Mouse (Mus musculus) brown adipose tissue, adult 24 weeks (tissue): ENCODE data around the gene Itpripl2. TPM values are rescaled to one million over a fixed set of nuclear protein-coding genes. Genes with fewer than 3 reads are reported as not detected.

Source experiments
- H3K27ac ChIP-seq: fragments of 200-500 bp; replicated peaks from 2 replicates; pipeline ENCODE4 v1.5.1; 2012; ENCODE audit warnings: low read depth, mild to moderate bottlenecking, low read length
- H3K4me1 ChIP-seq: fragments of 200-500 bp; 2 replicates; pipeline ENCODE4 v1.6.1; 2012; ENCODE audit warnings: low read length, mixed read lengths; ENCODE audit not compliant: control insufficient read depth, insufficient read depth, insufficient read length
- H3K4me3 ChIP-seq: fragments of 200-500 bp; 2 replicates; pipeline ENCODE4 v1.5.1; 2012; ENCODE audit warnings: low read depth, mild to moderate bottlenecking, low read length, moderate library complexity; ENCODE audit not compliant: insufficient read depth
- polyA plus RNA-seq: library from polyadenylated mRNA; stranded (reverse); fragments of >200 nt; gene quantifications from 2 replicates; pipeline ENCODE4 v1.2.4, GENCODE M21; 2012; ENCODE audit not compliant: missing spikeins, insufficient read depth, insufficient read length

Gene Itpripl2
- polyA plus RNA-seq, 1 experiment: 7.8 TPM

- Histone ChIP-seq H3K4me3 (no peak overlapping the region), H3K4me1 (no peaks in the 10 kb centered on the region; the same call in 1 of the 2 replicates), H3K27ac (no peak overlapping the region)
These were observed 3.3 kb upstream of the Itpripl2 start for GRCm38 (mm10) chr7:118494892-118495579.

GRCm38 (mm10) chr7:118493892-118494291 lies 2.1 kb upstream of the Itpripl2 start:
- Histone ChIP-seq H3K4me1 (peaks cover 5% of the 10 kb centered on the region; the same call in 1 of the 2 replicates), H3K4me3 (no peak overlapping the region), H3K27ac (no peak overlapping the region)

GRCm38 (mm10) chr7:118490666-118491430 lies 927 bp downstream of the Itpripl2 start:
- H3K4me1 ChIP-seq: peaks cover 16% of the 10 kb centered on the region
- peak overlapping the region; percentile 91 for H3K27ac ChIP-seq
- H3K4me3 ChIP-seq: peak overlapping the region; percentile 77

GRCm38 (mm10) chr7:118489706-118490665 lies 1.8 kb downstream of the Itpripl2 start:
- Histone ChIP-seq H3K4me3 (peak overlapping the region; percentile 77), H3K27ac (no peak overlapping the region), H3K4me1 (peaks cover 16% of the 10 kb centered on the region)

GRCm38 (mm10) chr7:118488060-118488664 lies 3.6 kb downstream of the Itpripl2 start:
- peak overlapping the region; percentile 8 for H3K4me3 ChIP-seq
- peak overlapping the region; percentile 35 for H3K27ac ChIP-seq
- peaks cover 16% of the 10 kb centered on the region for H3K4me1 ChIP-seq

- Histone ChIP-seq H3K4me1 (peaks cover 16% of the 10 kb centered on the region), H3K27ac (no peak overlapping the region), H3K4me3 (no peak overlapping the region)
These were observed 4.9 kb downstream of the Itpripl2 start for GRCm38 (mm10) chr7:118486917-118487316.

- no peak overlapping the region for H3K4me3 ChIP-seq
- peaks cover 16% of the 10 kb centered on the region; the same call in 1 of the 2 replicates for H3K4me1 ChIP-seq
- H3K27ac ChIP-seq: no peak overlapping the region
These were observed 7.8 kb downstream of the Itpripl2 start for GRCm38 (mm10) chr7:118483996-118484395.

- Histone ChIP-seq H3K4me3 (no peak overlapping the region), H3K27ac (peak overlapping the region; percentile 49; the same call in 1 of the 2 replicates), H3K4me1 (peaks cover 11% of the 10 kb centered on the region)
These were observed 9.8 kb downstream of the Itpripl2 start for GRCm38 (mm10) chr7:118482001-118482400.

- Histone ChIP-seq H3K4me1 (peaks cover 8% of the 10 kb centered on the region), H3K4me3 (no peak overlapping the region), H3K27ac (peak overlapping the region; percentile 49; the same call in 1 of the 2 replicates)
These were observed 10.5 kb downstream of the Itpripl2 start for GRCm38 (mm10) chr7:118481047-118481810.

- H3K4me3 ChIP-seq: no peak overlapping the region
- H3K27ac ChIP-seq: peak overlapping the region; percentile 50
- peaks cover 12% of the 10 kb centered on the region for H3K4me1 ChIP-seq
These were observed 11.5 kb downstream of the Itpripl2 start for GRCm38 (mm10) chr7:118480160-118480709.

- Histone ChIP-seq H3K4me1 (peaks cover 12% of the 10 kb centered on the region), H3K27ac (peak overlapping the region; percentile 65), H3K4me3 (no peak overlapping the region)
These were observed 12.9 kb downstream of the Itpripl2 start for GRCm38 (mm10) chr7:118478835-118479312.

GRCm38 (mm10) chr7:118476428-118476827 lies 15.3 kb downstream of the Itpripl2 start:
- H3K4me1 ChIP-seq: peaks cover 7% of the 10 kb centered on the region
- H3K27ac ChIP-seq: no peak overlapping the region
- no peak overlapping the region for H3K4me3 ChIP-seq

- Histone ChIP-seq H3K4me1 (peaks cover 7% of the 10 kb centered on the region), H3K4me3 (no peak overlapping the region), H3K27ac (peak overlapping the region; percentile 39; the same call in 1 of the 2 replicates)
These were observed 16.6 kb downstream of the Itpripl2 start for GRCm38 (mm10) chr7:118475008-118475705.
